Mouse (Mus musculus): ENCODE data around the gene Chmp2a. TPM values are rescaled to one million over a fixed set of nuclear protein-coding genes. Genes with fewer than 3 reads are reported as not detected.

Gene Chmp2a
- polyA plus RNA-seq, 1 experiment from 2014 or later = 175 TPM

GRCm38 (mm10) chr7:12993148-12993547, 41.5 kb downstream of the Chmp2a start:
- no peak for ATAC-seq
- Histone ChIP-seq H3K4me1 (replicated peaks; ENCODE audit: control insufficient read depth, insufficient read depth, low read length) (no peaks in the 10 kb centered on the region), H3K9ac (replicated peaks; ENCODE audit: low read depth, low read length) (no peak overlapping the region), H3K4me3 (replicated peaks; ENCODE audit: low read length) (no peak overlapping the region), H3K36me3 (ENCODE audit: control insufficient read depth, insufficient read depth) (no peaks in the 10 kb centered on the region), H3K4me2 (ENCODE audit: low read length) (no peak overlapping the region), H3K9me3 (ENCODE audit: control insufficient read depth, low read length) (no peaks in the 10 kb centered on the region), H3K27me3 (replicated peaks; ENCODE audit: control insufficient read depth, insufficient read depth, low read length) (0 out of 2 replicates have a peak, but pooled peaks cover 2% of the 10 kb centered on the region), H3K27ac (ENCODE audit: low read length) (no peak overlapping the region)
- WGBS = 88% methylated on average over 10 of the region's 10 CpGs

GRCm38 (mm10) chr7:12992222-12992621, 42.4 kb downstream of the Chmp2a start:
- no peak overlapping the region for H3K4me2 ChIP-seq (ENCODE audit: low read length)
- H3K9ac ChIP-seq (replicated peaks; ENCODE audit: low read depth, low read length) = no peak overlapping the region
- 5% methylated on average over 3 of the region's 3 CpGs for WGBS
- H3K27ac ChIP-seq (ENCODE audit: low read length) = no peak overlapping the region
- no peaks in the 10 kb centered on the region for H3K36me3 ChIP-seq (ENCODE audit: control insufficient read depth, insufficient read depth)
- 0 out of 2 replicates have a peak, but pooled peaks cover 2% of the 10 kb centered on the region for H3K27me3 ChIP-seq (replicated peaks; ENCODE audit: control insufficient read depth, insufficient read depth, low read length)
- no peak overlapping the region for H3K4me3 ChIP-seq (replicated peaks; ENCODE audit: low read length)
- ATAC-seq = no peak
- H3K9me3 ChIP-seq (ENCODE audit: control insufficient read depth, low read length) = no peaks in the 10 kb centered on the region
- H3K4me1 ChIP-seq (replicated peaks; ENCODE audit: control insufficient read depth, insufficient read depth, low read length) = no peaks in the 10 kb centered on the region

- WGBS = 87% methylated on average over 8 of the region's 8 CpGs
- Histone ChIP-seq H3K9ac (replicated peaks; ENCODE audit: low read depth, low read length) (no peak overlapping the region), H3K4me2 (ENCODE audit: low read length) (no peak overlapping the region), H3K4me1 (replicated peaks; ENCODE audit: control insufficient read depth, insufficient read depth, low read length) (no peaks in the 10 kb centered on the region), H3K9me3 (ENCODE audit: control insufficient read depth, low read length) (no peaks in the 10 kb centered on the region), H3K27ac (ENCODE audit: low read length) (no peak overlapping the region), H3K4me3 (replicated peaks; ENCODE audit: low read length) (no peak overlapping the region), H3K36me3 (ENCODE audit: control insufficient read depth, insufficient read depth) (no peaks in the 10 kb centered on the region), H3K27me3 (replicated peaks; ENCODE audit: control insufficient read depth, insufficient read depth, low read length) (0 out of 2 replicates have a peak, but pooled peaks cover 2% of the 10 kb centered on the region)
- ATAC-seq = no peak
Measured at GRCm38 (mm10) chr7:12987409-12988189, 47.0 kb downstream of the Chmp2a start.

GRCm38 (mm10) chr7:12986906-12987305, 47.7 kb downstream of the Chmp2a start:
- H3K4me2 ChIP-seq (ENCODE audit: low read length) = no peak overlapping the region
- no peaks in the 10 kb centered on the region for H3K36me3 ChIP-seq (ENCODE audit: control insufficient read depth, insufficient read depth)
- 0 out of 2 replicates have a peak, but pooled peaks cover 2% of the 10 kb centered on the region for H3K27me3 ChIP-seq (replicated peaks; ENCODE audit: control insufficient read depth, insufficient read depth, low read length)
- WGBS = 79% methylated on average over 8 of the region's 8 CpGs
- H3K9ac ChIP-seq (replicated peaks; ENCODE audit: low read depth, low read length) = no peak overlapping the region
- no peaks in the 10 kb centered on the region for H3K9me3 ChIP-seq (ENCODE audit: control insufficient read depth, low read length)
- H3K4me1 ChIP-seq (replicated peaks; ENCODE audit: control insufficient read depth, insufficient read depth, low read length) = no peaks in the 10 kb centered on the region
- no peak for ATAC-seq
- no peak overlapping the region for H3K27ac ChIP-seq (ENCODE audit: low read length)
- H3K4me3 ChIP-seq (replicated peaks; ENCODE audit: low read length) = no peak overlapping the region

- WGBS = 83% methylated on average over 1 of the region's 1 CpGs
- no peaks in the 10 kb centered on the region for H3K36me3 ChIP-seq (ENCODE audit: control insufficient read depth, insufficient read depth)
- H3K27me3 ChIP-seq (replicated peaks; ENCODE audit: control insufficient read depth, insufficient read depth, low read length) = no peaks in the 10 kb centered on the region
- H3K9ac ChIP-seq (replicated peaks; ENCODE audit: low read depth, low read length) = no peak overlapping the region
- no peak overlapping the region for H3K4me2 ChIP-seq (ENCODE audit: low read length)
- H3K4me3 ChIP-seq (replicated peaks; ENCODE audit: low read length) = no peak overlapping the region
- no peak overlapping the region for H3K27ac ChIP-seq (ENCODE audit: low read length)
- H3K4me1 ChIP-seq (replicated peaks; ENCODE audit: control insufficient read depth, insufficient read depth, low read length) = no peaks in the 10 kb centered on the region
- H3K9me3 ChIP-seq (ENCODE audit: control insufficient read depth, low read length) = no peaks in the 10 kb centered on the region
- no peak for ATAC-seq
Measured at GRCm38 (mm10) chr7:12985724-12986123, 48.9 kb downstream of the Chmp2a start.

Other genes starting within 250 kb of the Chmp2a start
- gene Zscan18, start 231.2 kb downstream of the Chmp2a start, polyA plus RNA-seq (2015; fragmentation: Nextera tagmentation; extraction: Ambion mirVana) = 27.9 and 30.9 TPM in 2 replicates
- 27.5 and 32.1 TPM in 2 replicates for gene Zfp329, start 215.9 kb downstream of the Chmp2a start, polyA plus RNA-seq (2015; fragmentation: Nextera tagmentation; extraction: Ambion mirVana)
- 42.0 and 43.0 TPM in 2 replicates for gene Zfp110, start 200.0 kb downstream of the Chmp2a start, polyA plus RNA-seq (2015; fragmentation: Nextera tagmentation; extraction: Ambion mirVana)
- 9.0 and 10.2 TPM in 2 replicates for gene Zfp128, start 153.6 kb downstream of the Chmp2a start, polyA plus RNA-seq (2015; fragmentation: Nextera tagmentation; extraction: Ambion mirVana)
- 13.8 and 15.0 TPM in 2 replicates for gene Zscan22, start 137.0 kb downstream of the Chmp2a start, polyA plus RNA-seq (2015; fragmentation: Nextera tagmentation; extraction: Ambion mirVana)
- 660 and 678 TPM in 2 replicates for gene Rps5, start 112.5 kb downstream of the Chmp2a start, polyA plus RNA-seq (2015; fragmentation: Nextera tagmentation; extraction: Ambion mirVana)
- 0.65 and 0.67 TPM in 2 replicates for gene Rnf225, start 107.4 kb downstream of the Chmp2a start, polyA plus RNA-seq (2015; fragmentation: Nextera tagmentation; extraction: Ambion mirVana)
- 16.8 and 17.4 TPM in 2 replicates for gene Zfp324, start 69.0 kb downstream of the Chmp2a start, polyA plus RNA-seq (2015; fragmentation: Nextera tagmentation; extraction: Ambion mirVana)
- 11.8 and 13.0 TPM in 2 replicates for gene Zfp446, start 57.0 kb downstream of the Chmp2a start, polyA plus RNA-seq (2015; fragmentation: Nextera tagmentation; extraction: Ambion mirVana)
- gene Slc27a5, start 36.6 kb downstream of the Chmp2a start, polyA plus RNA-seq (2015; fragmentation: Nextera tagmentation; extraction: Ambion mirVana) = 0.21 and 0.75 TPM in 2 replicates
- gene Trim28, start 35.7 kb downstream of the Chmp2a start, polyA plus RNA-seq (2015; fragmentation: Nextera tagmentation; extraction: Ambion mirVana) = 230 and 237 TPM in 2 replicates
- 43.0 and 44.1 TPM in 2 replicates for gene Zbtb45, start 24.8 kb downstream of the Chmp2a start, polyA plus RNA-seq (2015; fragmentation: Nextera tagmentation; extraction: Ambion mirVana)
- 66.8 and 67.7 TPM in 2 replicates for gene Ube2m, start 3.5 kb upstream of the Chmp2a start, polyA plus RNA-seq (2015; fragmentation: Nextera tagmentation; extraction: Ambion mirVana)
- 6.7 and 10.6 TPM in 2 replicates for gene Mzf1, start 20.0 kb upstream of the Chmp2a start, polyA plus RNA-seq (2015; fragmentation: Nextera tagmentation; extraction: Ambion mirVana)
- gene Vmn1r85, start 60.4 kb upstream of the Chmp2a start, polyA plus RNA-seq (2015; fragmentation: Nextera tagmentation; extraction: Ambion mirVana) = 0.04 TPM in 2 replicates
- gene Vmn1r86, start 85.1 kb upstream of the Chmp2a start, polyA plus RNA-seq (2015; fragmentation: Nextera tagmentation; extraction: Ambion mirVana) = not detected in 2 replicates
- not detected in 2 replicates for gene Vmn1r87, start 105.3 kb upstream of the Chmp2a start, polyA plus RNA-seq (2015; fragmentation: Nextera tagmentation; extraction: Ambion mirVana)
- not detected in 2 replicates for gene Vmn1r88, start 124.8 kb upstream of the Chmp2a start, polyA plus RNA-seq (2015; fragmentation: Nextera tagmentation; extraction: Ambion mirVana)
- gene Vmn1r89, start 178.2 kb upstream of the Chmp2a start, polyA plus RNA-seq (2015; fragmentation: Nextera tagmentation; extraction: Ambion mirVana) = not detected in 2 replicates
- 41.7 and 42.9 TPM in 2 replicates for gene Lig1, start 242.5 kb upstream of the Chmp2a start, polyA plus RNA-seq (2015; fragmentation: Nextera tagmentation; extraction: Ambion mirVana)
- gene Zswim9, start 243.9 kb upstream of the Chmp2a start, polyA plus RNA-seq (2015; fragmentation: Nextera tagmentation; extraction: Ambion mirVana) = 13.9 and 18.6 TPM in 2 replicates

Data from forebrain, embryonic 16.5 days (tissue).